Mouse (Mus musculus) E14TG2a.4 (cell line): ENCODE data around the gene Trim47.

Source experiments
- H3K27me3 ChIP-seq: 2 replicates; pipeline ENCODE4 v1.6.1; 2014; ENCODE audit warnings: low read length, control low read depth; ENCODE audit not compliant: insufficient read depth
- H3K36me3 ChIP-seq: 2 replicates; pipeline ENCODE4 v1.6.1; 2014; ENCODE audit warnings: low read length, control low read depth; ENCODE audit not compliant: insufficient read depth
- H3K4me1 ChIP-seq: replicated peaks from 2 replicates; pipeline ENCODE4 v1.6.1; 2014; ENCODE audit warnings: low read depth, low read length, control low read depth
- H3K4me3 ChIP-seq: replicated peaks from 2 replicates; pipeline ENCODE4 v1.5.1; 2014; ENCODE audit warnings: mild to moderate bottlenecking, low read length
- H3K9me3 ChIP-seq: 2 replicates; pipeline ENCODE4 v1.6.1; 2014; ENCODE audit warnings: low read length, control low read depth
- CTCF ChIP-seq: conservative IDR thresholded peaks from 2 replicates; pipeline ENCODE4 v1.5.1; 2014; ENCODE audit warnings: low read length
- NANOG ChIP-seq: IDR thresholded peaks from 2 replicates; pipeline ENCODE4 v1.6.1; 2014; ENCODE audit warnings: borderline replicate concordance, low read length, mixed read lengths
- POU5F1 ChIP-seq: IDR thresholded peaks from 2 replicates; pipeline ENCODE4 v1.6.1; 2014; ENCODE audit warnings: low read length, borderline replicate concordance

The Trim47 gene

DNA sequence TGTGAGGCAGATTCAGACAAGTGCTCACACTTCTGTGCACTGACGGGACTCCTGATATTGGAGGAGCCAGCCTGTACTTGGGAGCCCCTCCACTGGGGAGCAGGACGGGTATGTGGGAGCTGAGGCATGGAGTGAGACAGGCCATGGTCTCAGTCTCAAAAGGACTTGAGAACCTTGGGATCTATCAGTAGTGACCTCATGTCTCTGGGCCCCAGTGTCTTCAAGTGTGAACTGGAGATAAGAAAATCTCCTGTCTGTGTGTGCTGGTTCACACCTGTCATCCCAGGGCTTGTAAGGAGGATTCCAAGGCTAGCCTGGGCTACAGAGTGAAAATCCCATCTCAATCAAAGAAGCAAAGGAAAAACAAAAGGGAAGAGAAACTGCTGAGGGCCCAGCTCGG, 16.5 kb upstream of the Trim47 start:
- no peak for TF ChIP-seq NANOG
- no peak for TF ChIP-seq POU5F1
- no peak for TF ChIP-seq CTCF
- Histone ChIP-seq H3K4me3 (0 out of 2 replicates have a peak overlapping the region, but pooled peaks have one; percentile 54), H3K27me3 (peaks cover 16% of the 10 kb centered on the region)

DNA sequence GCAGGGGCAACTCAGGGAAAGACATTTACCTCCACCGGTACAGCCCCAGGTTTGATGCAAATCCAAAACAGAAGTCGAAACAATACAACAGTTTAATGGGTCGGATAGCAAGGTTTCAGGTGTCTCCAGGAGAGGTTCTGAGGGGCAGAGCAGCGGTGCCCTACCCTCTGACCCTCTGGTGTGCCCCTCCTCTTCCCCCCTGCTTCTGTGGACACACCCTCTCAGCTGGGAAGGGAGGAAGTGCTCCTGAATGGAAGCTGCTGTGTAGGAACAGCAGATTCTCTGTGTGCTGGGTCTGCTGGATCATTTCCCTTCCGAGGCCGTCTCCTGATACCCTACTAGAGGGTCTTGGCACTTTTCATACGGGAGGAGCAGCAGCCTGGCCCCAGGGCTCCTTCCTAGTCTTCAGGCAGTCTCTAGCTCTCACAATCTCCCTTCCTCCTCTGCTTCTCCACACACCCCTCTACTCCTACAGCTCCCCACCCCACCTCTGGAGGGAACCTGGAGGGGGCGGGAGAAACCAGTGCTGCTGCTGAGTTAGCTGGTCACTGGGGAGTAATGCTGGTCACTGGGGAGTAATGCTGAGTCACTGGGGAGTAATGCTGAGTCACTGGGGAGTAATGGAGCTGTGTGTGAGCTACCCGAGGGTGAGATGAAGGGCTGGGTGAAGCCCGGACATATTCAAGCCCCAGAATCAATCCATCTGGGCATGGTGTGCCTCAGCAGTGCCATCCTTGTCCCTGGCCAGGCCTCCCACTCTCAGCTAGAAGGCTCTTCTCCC, 15.4 kb upstream of the Trim47 start:
- Histone ChIP-seq H3K4me1 (peaks cover 80% of the 10 kb centered on the region), H3K9me3 (no peaks in the 10 kb centered on the region), H3K4me3 (peak overlapping the region; percentile 54), H3K36me3 (peaks cover 38% of the 10 kb centered on the region), H3K27me3 (peaks cover 6% of the 10 kb centered on the region)
- TF ChIP-seq POU5F1 (no peak), NANOG (no peak)

More for the DNA sequence above, 16.5 kb upstream of the Trim47 start:
- peaks cover 48% of the 10 kb centered on the region for H3K36me3 ChIP-seq
- H3K4me1 ChIP-seq = peaks cover 84% of the 10 kb centered on the region
- H3K9me3 ChIP-seq = no peaks in the 10 kb centered on the region

DNA sequence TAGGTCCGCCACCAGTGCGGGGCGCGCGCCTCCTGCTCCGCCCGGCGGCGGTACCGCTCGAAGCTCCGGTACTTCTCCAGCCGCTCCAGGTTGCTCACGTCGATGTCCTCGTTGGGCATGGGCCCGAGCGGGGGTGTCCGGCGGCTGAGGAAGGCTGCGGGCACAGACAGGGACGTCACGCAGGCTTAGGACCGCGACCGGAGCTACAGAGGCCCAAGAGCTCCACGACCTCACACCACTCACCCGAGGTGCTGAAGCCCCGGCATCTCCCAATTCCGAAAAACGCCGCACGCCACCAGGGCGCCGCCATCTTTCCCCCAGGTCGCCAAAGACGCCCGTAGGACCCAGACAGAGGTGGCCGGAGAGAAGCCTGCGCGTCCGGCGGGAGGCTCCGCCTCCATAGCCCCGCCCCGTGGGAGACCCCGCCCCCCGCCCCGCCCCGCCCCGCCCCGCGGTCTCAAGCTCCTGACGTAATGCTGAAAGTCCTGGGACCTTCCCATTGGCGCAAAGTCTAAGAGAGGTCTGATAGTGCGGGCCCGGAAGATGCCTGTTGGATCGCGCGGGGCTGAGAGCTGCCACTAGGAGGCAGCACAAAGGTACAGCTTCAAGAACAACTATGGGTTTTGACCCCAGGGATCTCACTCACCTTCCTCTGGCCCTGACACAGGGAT, 11.6 kb upstream of the Trim47 start, which contains the start of gene Mrpl38:
TSS of gene Mrpl38 (minus strand) at position 401 of the 671 bp plus-strand sequence.
- no peaks in the 10 kb centered on the region for H3K27me3 ChIP-seq
- TF ChIP-seq CTCF (peak; percentile 77), NANOG (no peak), POU5F1 (no peak)
- H3K36me3 ChIP-seq = peaks cover 45% of the 10 kb centered on the region
- H3K9me3 ChIP-seq = no peaks in the 10 kb centered on the region
- peak within 1 kb of the TSS; percentile 99 for H3K4me3 ChIP-seq
- peaks cover 77% of the 10 kb centered on the region for H3K4me1 ChIP-seq

DNA sequence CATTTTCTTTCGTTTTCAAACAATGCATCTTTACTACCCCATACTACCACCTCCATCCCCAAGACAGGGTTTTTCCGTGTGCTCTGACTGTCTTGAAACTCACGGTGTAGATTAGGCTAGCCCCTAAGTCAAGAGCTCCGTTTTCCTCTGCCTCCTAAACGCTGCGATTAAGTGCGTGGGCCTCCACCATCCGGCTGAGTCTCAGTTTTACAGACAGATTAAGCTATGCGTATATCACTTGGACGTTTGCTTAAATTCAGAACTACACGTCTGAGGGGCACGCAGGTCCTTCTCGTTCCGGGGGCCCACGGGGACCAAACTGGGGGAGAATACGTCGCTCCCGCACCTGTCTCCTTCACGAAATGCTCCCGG, 11.1 kb upstream of the Trim47 start:
- peaks cover 45% of the 10 kb centered on the region for H3K36me3 ChIP-seq

DNA sequence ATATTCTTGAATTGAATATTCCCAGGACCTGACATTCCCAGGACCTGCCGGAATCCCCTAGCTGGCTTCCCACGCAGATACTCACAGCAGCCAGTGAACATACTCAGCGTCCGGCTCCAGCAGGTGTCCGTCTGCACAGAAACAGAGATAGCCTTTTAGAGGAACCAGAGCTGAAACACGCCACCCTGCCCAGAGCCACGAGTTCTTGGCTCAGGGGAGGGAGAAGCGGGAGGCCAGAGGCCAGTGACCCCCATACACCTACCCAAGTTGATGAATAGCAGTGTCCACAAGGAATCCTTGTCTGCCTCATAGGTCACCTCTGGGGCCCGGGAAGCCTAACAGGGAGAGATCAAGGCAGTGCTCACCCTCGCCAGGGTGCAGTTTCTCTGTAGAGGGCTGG, 7.2 kb upstream of the Trim47 start:
- H3K9me3 ChIP-seq = no peaks in the 10 kb centered on the region
- peaks cover 28% of the 10 kb centered on the region for H3K27me3 ChIP-seq
- peaks cover 79% of the 10 kb centered on the region for H3K4me1 ChIP-seq
- peaks cover 61% of the 10 kb centered on the region for H3K36me3 ChIP-seq
- TF ChIP-seq NANOG (no peak), POU5F1 (no peak), CTCF (no peak)
- no peak overlapping the region for H3K4me3 ChIP-seq

More for the DNA sequence above, 11.1 kb upstream of the Trim47 start:
- Histone ChIP-seq H3K4me1 (peaks cover 76% of the 10 kb centered on the region), H3K9me3 (no peaks in the 10 kb centered on the region), H3K4me3 (peak overlapping the region; percentile 99), H3K27me3 (no peaks in the 10 kb centered on the region)
- TF ChIP-seq CTCF = no peak
- no peak for TF ChIP-seq POU5F1
- TF ChIP-seq NANOG = no peak

DNA sequence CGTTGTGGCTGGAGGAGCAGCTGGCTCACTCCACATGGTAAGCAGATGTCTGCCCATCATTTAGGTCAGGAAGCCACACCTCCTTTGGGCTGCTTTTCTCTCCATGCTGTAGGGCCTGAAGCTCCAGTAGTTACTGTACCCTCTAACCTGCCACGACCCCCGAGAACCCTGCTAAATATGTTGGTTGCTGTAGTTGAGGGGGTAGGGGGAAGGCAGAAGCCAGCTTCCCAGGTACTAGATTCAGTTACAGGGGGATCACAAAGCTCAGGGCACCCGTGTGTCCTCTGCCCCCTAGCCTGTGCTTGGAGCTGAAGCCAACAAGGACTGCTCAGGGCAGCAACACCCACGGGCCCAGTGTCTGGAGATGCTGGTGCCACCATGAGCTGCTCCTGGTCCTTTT, 6.5 kb upstream of the Trim47 start:
- TF ChIP-seq POU5F1 = no peak
- TF ChIP-seq NANOG = no peak
- TF ChIP-seq CTCF = no peak
- H3K4me1 ChIP-seq = peaks cover 76% of the 10 kb centered on the region
- H3K27me3 ChIP-seq = peaks cover 35% of the 10 kb centered on the region
- no peaks in the 10 kb centered on the region for H3K9me3 ChIP-seq
- H3K36me3 ChIP-seq = peaks cover 61% of the 10 kb centered on the region
- no peak overlapping the region for H3K4me3 ChIP-seq

DNA sequence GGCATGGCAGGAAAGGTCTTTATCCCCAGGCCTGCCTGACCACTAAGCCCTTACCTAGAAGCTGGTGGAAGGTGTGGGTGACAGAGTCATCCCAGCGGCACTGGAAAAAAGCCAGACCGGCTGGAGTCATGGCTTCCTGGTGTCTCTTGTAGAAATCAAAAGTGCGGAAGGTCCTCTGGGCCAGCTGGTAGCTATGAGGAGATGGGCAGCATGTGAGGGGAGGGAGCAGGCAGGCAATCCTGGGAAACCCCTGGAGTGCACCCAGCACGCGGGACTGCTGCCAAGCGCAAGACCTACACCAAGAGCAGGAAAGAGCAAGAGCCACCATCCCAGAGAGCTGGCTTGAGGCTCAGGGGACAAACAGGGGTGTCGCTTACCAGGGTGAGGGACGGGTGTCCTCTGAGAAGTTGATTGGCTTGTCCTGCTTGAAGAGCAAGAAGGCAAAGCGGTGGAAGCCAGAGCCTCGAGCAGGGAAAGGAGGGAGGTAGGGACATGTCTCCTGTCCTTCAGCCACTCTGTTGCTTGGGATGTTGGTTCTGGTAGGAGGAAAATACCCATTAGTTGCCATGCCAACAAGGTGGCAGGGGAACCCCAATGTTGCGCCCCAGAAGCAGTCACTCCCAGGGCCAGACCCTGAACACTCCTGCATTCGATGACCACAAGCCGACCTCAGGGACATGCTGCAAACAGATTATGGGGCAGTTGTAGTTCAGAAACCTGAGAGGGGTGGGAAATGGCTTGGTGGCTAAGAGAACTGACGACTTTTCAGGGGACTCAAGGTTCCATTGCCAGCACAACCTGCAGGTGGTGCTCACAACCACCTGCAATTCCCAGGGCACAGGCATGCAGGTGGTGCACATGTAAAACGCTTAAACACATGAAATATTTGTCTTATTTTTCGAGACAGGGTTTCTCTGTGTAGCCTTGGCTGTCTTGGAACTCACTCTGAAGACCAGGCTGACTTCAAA, 5.6 kb upstream of the Trim47 start:
- Histone ChIP-seq H3K9me3 (no peaks in the 10 kb centered on the region), H3K27me3 (peaks cover 43% of the 10 kb centered on the region), H3K4me1 (peaks cover 79% of the 10 kb centered on the region), H3K4me3 (no peak overlapping the region), H3K36me3 (peaks cover 61% of the 10 kb centered on the region)
- no peak for TF ChIP-seq POU5F1
- peak; percentile 17; the same call in 1 of the 2 replicates for TF ChIP-seq CTCF
- TF ChIP-seq NANOG = no peak

DNA sequence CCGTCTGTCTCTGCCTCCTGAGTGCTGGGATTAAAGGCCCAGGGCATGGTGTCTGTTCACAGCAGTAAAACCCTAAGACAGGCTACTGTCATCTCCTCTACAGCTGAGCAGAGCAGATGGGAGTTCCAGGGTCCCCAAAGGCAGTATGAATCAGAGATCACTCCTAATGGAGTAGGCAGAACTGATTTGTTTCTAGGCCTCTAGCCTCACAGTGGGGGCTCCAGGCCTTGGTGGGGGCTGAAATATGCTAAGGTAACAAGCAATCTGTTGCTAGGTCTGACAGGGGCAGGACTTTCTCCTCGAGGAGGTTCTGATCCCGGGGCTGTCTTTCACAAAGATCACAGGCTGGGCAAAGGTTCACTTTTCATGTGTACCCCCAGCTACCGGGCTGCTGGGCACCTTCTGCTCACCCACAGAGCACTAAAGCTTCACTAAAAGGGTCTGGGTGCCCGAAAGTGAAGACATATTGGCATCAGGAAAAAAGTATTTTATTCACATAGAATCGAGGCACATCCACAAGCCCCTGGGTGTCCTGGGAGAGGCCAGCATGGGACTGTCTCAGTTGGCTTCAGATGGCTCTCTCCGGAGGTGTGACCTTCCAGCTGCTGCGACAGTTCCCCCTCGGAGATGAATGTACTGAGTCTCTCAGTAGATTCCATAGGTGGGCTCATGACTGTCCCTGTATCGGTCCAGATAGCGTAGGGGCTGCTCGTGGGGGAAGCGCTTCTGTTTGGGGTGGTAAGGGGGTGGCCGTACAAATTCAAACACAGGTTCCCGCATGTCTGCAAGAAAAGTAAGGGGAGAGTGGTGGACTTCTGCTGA, 4.5 kb upstream of the Trim47 start:
- H3K36me3 ChIP-seq = peaks cover 53% of the 10 kb centered on the region

More for the DNA sequence above, 4.5 kb upstream of the Trim47 start:
- Histone ChIP-seq H3K4me3 (peak overlapping the region; percentile 79), H3K27me3 (peaks cover 47% of the 10 kb centered on the region), H3K4me1 (peaks cover 79% of the 10 kb centered on the region), H3K9me3 (no peaks in the 10 kb centered on the region)
- TF ChIP-seq POU5F1 = no peak
- TF ChIP-seq NANOG = no peak
- TF ChIP-seq CTCF = no peak
